Mouse (Mus musculus): Measurements from ENCODE around the gene Slc6a16.

DNA sequence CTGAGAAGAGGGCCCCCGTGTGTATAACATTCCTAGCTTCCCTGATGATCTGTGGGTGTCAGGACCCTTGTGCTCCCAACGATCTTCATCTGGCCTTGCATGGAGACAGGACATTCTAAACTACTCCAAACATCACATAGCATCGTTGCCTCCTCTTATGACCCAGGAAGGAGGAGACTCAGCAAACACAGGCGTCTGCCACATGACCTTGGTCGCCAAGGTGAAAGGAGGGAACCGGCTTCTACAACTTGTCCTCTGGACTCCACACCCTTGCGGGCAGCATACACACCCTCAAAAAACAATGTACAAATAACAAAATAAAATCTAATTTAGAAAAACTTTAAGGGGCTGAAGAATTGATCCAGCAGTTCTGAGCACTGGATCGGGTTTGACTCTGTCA lies 71.1 kb downstream of the Slc6a16 start:
- no peak for TF ChIP-seq CTCF (IDR thresholded peaks at IDR 0.05; ENCODE audit: borderline replicate concordance, extremely low read depth, insufficient read depth, insufficient read length)
- no peak for TF ChIP-seq POLR2A (IDR thresholded peaks at IDR 0.05; ENCODE audit: borderline replicate concordance, extremely low read depth, insufficient read depth, insufficient read length, poor library complexity, severe bottlenecking)

Measured in brain, embryonic 14.5 days (tissue).